Mouse (Mus musculus) gastrocnemius, postnatal 10 days (tissue): ENCODE measurements around the gene Fam81b. TPM values are rescaled to one million over a fixed set of nuclear protein-coding genes. Genes with fewer than 3 reads are reported as not detected.

Source experiments
- DNase-seq: peaks from one replicate; pipeline ENCODE4 v3.0.0; 2021; ENCODE audit warnings: mixed read lengths
- microRNA-seq, 2 experiments: library from miRNA; unstranded; fragments of <30 nt; microRNA quantifications; one replicate each; pipeline ENCODE4 v1.2.0; 2021
- total RNA-seq, 2 experiments: library from RNA; stranded (reverse); gene quantifications; 2 replicates each; pipeline ENCODE4 v1.2.3; 2021

Gene Fam81b
- total RNA-seq, 2 experiments from 2014 or later: not detected

GRCm38 (mm10) chr13:76190273-76190672 lies 114.6 kb downstream of the Fam81b start:
- DNase-seq: no peak

GRCm38 (mm10) chr13:76189190-76189589 lies 115.7 kb downstream of the Fam81b start:
- DNase-seq: no peak

GRCm38 (mm10) chr13:76187651-76188050 lies 117.2 kb downstream of the Fam81b start:
- no peak for DNase-seq

GRCm38 (mm10) chr13:76178700-76179099 lies 126.2 kb downstream of the Fam81b start:
- DNase-seq: no peak

GRCm38 (mm10) chr13:76174297-76174696 lies 130.6 kb downstream of the Fam81b start:
- DNase-seq: no peak

GRCm38 (mm10) chr13:76160587-76160986 lies 144.3 kb downstream of the Fam81b start:
- DNase-seq: no peak

- DNase-seq: no peak
Measured at GRCm38 (mm10) chr13:76157508-76157907, 147.4 kb downstream of the Fam81b start.

GRCm38 (mm10) chr13:76157099-76157498 lies 147.8 kb downstream of the Fam81b start:
- no peak for DNase-seq

Small RNA genes within 50 kb of the gene (microRNA-seq; reads per million reads assigned to microRNA genes)
- 0 reads per million in 2 experiments for gene Gm24025

Other genes with a start within 250 kb of the Fam81b start
- gene Gpr150, start 248.1 kb downstream of the Fam81b start, total RNA-seq: not detected
- 1 to 10 TPM; 5.1 to 7.1 TPM for gene Arsk, start 206.4 kb downstream of the Fam81b start, total RNA-seq
- gene Ttc37, start 206.3 kb downstream of the Fam81b start, total RNA-seq: 10 to 100 TPM; 11.4 to 16.5 TPM
- 1 to 10 TPM; 1.7 TPM for gene Mctp1, start 79.5 kb upstream of the Fam81b start, total RNA-seq